In genomic region chr5:90930971-90931851, GRCm38 (mm10) we compare ENCODE assay signal across 8 mouse cellular contexts. TPM values are rescaled to one million over a fixed set of nuclear protein-coding genes. Genes with fewer than 3 reads are reported as not detected.
A peak's percentile ranks its signal among the peaks of the same experiment; 100 is the strongest.
DNase-seq lines count a peak whose midpoint lies in the region; ATAC-seq and TF ChIP-seq lines count a peak whose summit lies in the region.

Gene Mthfd2l (plus strand): TSS chr5:90931117.

- peak within 1 kb of the TSS; percentile 75 for H3K4me2 ChIP-seq in heart, embryonic 11.5 days
- H3K4me2 ChIP-seq in kidney, embryonic 15.5 days = peak within 1 kb of the TSS; percentile 62
- H3K4me2 ChIP-seq in liver, embryonic 11.5 days = peak within 1 kb of the TSS; percentile 74
- H3K4me2 ChIP-seq in myocyte (ENCODE audit: low read depth) = peak within 1 kb of the TSS; percentile 98

- DNase-seq in B cell, adult 2 months = peak; percentile 84
- peak; percentile 83 for DNase-seq in brain, adult 2 months (ENCODE audit: low read depth, low spot score)
- peak; percentile 86 for DNase-seq in liver, embryonic 11.5 days (ENCODE audit: low spot score)
- DNase-seq in spleen, postnatal 4 days (ENCODE audit: low spot score in 2 of 2) = peak; percentile 78 to 90

- peaks cover 13% of the 10 kb centered on the region for H3K4me1 ChIP-seq in erythroblast, embryonic 14.5 days (ENCODE audit: control insufficient read depth)
- H3K4me1 ChIP-seq in heart, embryonic 11.5 days (ENCODE audit: control insufficient read depth, insufficient read depth, low read length) = peaks cover 6% of the 10 kb centered on the region; the same call in 1 of the 2 replicates
- H3K4me1 ChIP-seq in kidney, embryonic 15.5 days = peaks cover 11% of the 10 kb centered on the region
- H3K4me1 ChIP-seq in liver, embryonic 11.5 days (replicated peaks; ENCODE audit: control insufficient read depth, insufficient read depth, low read length) = peaks cover 3% of the 10 kb centered on the region; the same call in 1 of the 2 replicates

- H3K9me3 ChIP-seq in erythroblast, embryonic 14.5 days (ENCODE audit: control insufficient read depth, low read length) = no peaks in the 10 kb centered on the region
- no peaks in the 10 kb centered on the region for H3K9me3 ChIP-seq in heart, embryonic 11.5 days (replicated peaks; ENCODE audit: control insufficient read depth, low read length)
- no peaks in the 10 kb centered on the region for H3K9me3 ChIP-seq in kidney, embryonic 15.5 days (replicated peaks)
- no peaks in the 10 kb centered on the region for H3K9me3 ChIP-seq in liver, embryonic 11.5 days (ENCODE audit: control insufficient read depth, low read length)

- no peaks in the 10 kb centered on the region; the same call in 1 of the 2 replicates for H3K27me3 ChIP-seq in erythroblast, embryonic 14.5 days (ENCODE audit: control insufficient read depth)
- no peaks in the 10 kb centered on the region for H3K27me3 ChIP-seq in heart, embryonic 11.5 days (ENCODE audit: control insufficient read depth, insufficient read depth, low read length)
- H3K27me3 ChIP-seq in kidney, embryonic 15.5 days = no peaks in the 10 kb centered on the region
- H3K27me3 ChIP-seq in liver, embryonic 11.5 days (replicated peaks; ENCODE audit: control insufficient read depth, insufficient read depth, low read length) = no peaks in the 10 kb centered on the region
- H3K27me3 ChIP-seq in myocyte (ENCODE audit: control insufficient read depth, insufficient read depth, insufficient read length) = no peaks in the 10 kb centered on the region

- under 1% methylated on average over 74 of the region's 79 CpGs for WGBS in heart, embryonic 11.5 days (ENCODE audit: insufficient replicate concordance)
- WGBS in kidney, embryonic 15.5 days = under 1% methylated on average over 79 of the region's 79 CpGs
- WGBS in liver, embryonic 11.5 days = under 1% methylated on average over 76 of the region's 79 CpGs

- H3K4me3 ChIP-seq in erythroblast, embryonic 14.5 days (replicated peaks) = peak within 1 kb of the TSS; percentile 65
- peak within 1 kb of the TSS; percentile 79 for H3K4me3 ChIP-seq in heart, embryonic 11.5 days (ENCODE audit: low read depth, low read length)
- peak within 1 kb of the TSS; percentile 78 for H3K4me3 ChIP-seq in kidney, embryonic 15.5 days (replicated peaks)
- peak within 1 kb of the TSS; percentile 77 for H3K4me3 ChIP-seq in liver, embryonic 11.5 days (ENCODE audit: low read depth, low read length)
- peak within 1 kb of the TSS; percentile 47 for H3K4me3 ChIP-seq in myocyte

- H3K36me3 ChIP-seq in erythroblast, embryonic 14.5 days (ENCODE audit: control insufficient read depth) = no peaks in the 10 kb centered on the region
- H3K36me3 ChIP-seq in heart, embryonic 11.5 days (ENCODE audit: control insufficient read depth, insufficient read depth, low read length) = peaks cover 3% of the 10 kb centered on the region; the same call in 1 of the 2 replicates
- peaks cover 13% of the 10 kb centered on the region for H3K36me3 ChIP-seq in kidney, embryonic 15.5 days
- no peaks in the 10 kb centered on the region for H3K36me3 ChIP-seq in liver, embryonic 11.5 days (ENCODE audit: control insufficient read depth, insufficient read depth, low read length)
- peaks cover 10% of the 10 kb centered on the region for H3K36me3 ChIP-seq in myocyte (ENCODE audit: control insufficient read depth, insufficient read depth)

- H3K9ac ChIP-seq in heart, embryonic 11.5 days (ENCODE audit: low read depth, low read length) = peak within 1 kb of the TSS; percentile 95
- peak within 1 kb of the TSS; percentile 91 for H3K9ac ChIP-seq in kidney, embryonic 15.5 days
- peak within 1 kb of the TSS; percentile 88 for H3K9ac ChIP-seq in liver, embryonic 11.5 days (ENCODE audit: low read depth, low read length)

- peak; percentile 99 for ATAC-seq in heart, embryonic 11.5 days (replicated peaks; ENCODE audit: insufficient number of reproducible peaks, low FRiP score, low TSS enrichment)
- ATAC-seq in kidney, embryonic 15.5 days (replicated peaks; ENCODE audit: low FRiP score) = peak; percentile 99
- ATAC-seq in liver, embryonic 11.5 days (replicated peaks; ENCODE audit: low FRiP score) = peak; percentile 99

- peak within 1 kb of the TSS; percentile 94 for H3ac ChIP-seq in myocyte (ENCODE audit: control insufficient read depth, insufficient read length)

- peaks cover 30% of the 10 kb centered on the region for H3K79me2 ChIP-seq in myocyte (ENCODE audit: control insufficient read depth, insufficient read depth)

- peak; percentile 67 for TF ChIP-seq POLR2A in myocyte (IDR thresholded peaks at IDR 0.05; ENCODE audit: insufficient read length, low read depth)

- H3K27ac ChIP-seq in heart, embryonic 11.5 days (ENCODE audit: low read depth, low read length) = peak within 1 kb of the TSS; percentile 95
- H3K27ac ChIP-seq in kidney, embryonic 15.5 days = peak within 1 kb of the TSS; percentile 99
- peak within 1 kb of the TSS; percentile 87 for H3K27ac ChIP-seq in liver, embryonic 11.5 days (ENCODE audit: low read depth, low read length)

TF ChIP-seq in myocyte, 11 proteins besides CTCF, POLR2A, EP300 and RAD21:
- TF ChIP-seq TCF12 (IDR thresholded peaks at IDR 0.05; ENCODE audit: insufficient read depth, poor library complexity, severe bottlenecking) (no peak), MYOG (IDR thresholded peaks at IDR 0.05; ENCODE audit: control insufficient read depth in 1 of 3, insufficient read depth in 1 of 3, insufficient read length in 2 of 3, low read depth in 2 of 3) (peak in 1 of 3 experiments; percentile 12)

RNA-seq across cellular contexts. Expression of gene Mthfd2l, which starts in this region (rescaled TPM):
- 0.08 and 0.19 TPM in 2 replicates for polyA plus RNA-seq in erythroblast, embryonic 14.5 days (2012)
- 32.5 and 33.3 TPM in 2 replicates for polyA plus RNA-seq in heart, embryonic 11.5 days (2014; fragmentation: Nextera tagmentation; extraction: Ambion mirVana)
- 47.1 and 61.2 TPM in 2 replicates for polyA plus RNA-seq in kidney, embryonic 15.5 days (2015; fragmentation: Nextera tagmentation; extraction: Ambion mirVana)
- 22.4 and 23.1 TPM in 2 replicates for polyA plus RNA-seq in liver, embryonic 11.5 days (2014; fragmentation: Nextera tagmentation; extraction: Ambion mirVana)
- 11.9 TPM for polyA plus RNA-seq in myocyte (2012; fragmentation: generic; extraction: Trizol)

Comparison
In these comparisons a context has a peak if more than half of its experiments do, and no peak if none do; other contexts are left out.
1. Peak in every context shown above with its lines: DNase-seq, ATAC-seq, H3K4me3 ChIP-seq and H3K27ac ChIP-seq.
2. RNA of gene Mthfd2l (polyA plus RNA-seq): 47.1 to 61.2 TPM in kidney, embryonic 15.5 days, 32.5 to 33.3 TPM in heart, embryonic 11.5 days, 22.4 to 23.1 TPM in liver, embryonic 11.5 days and 11.9 TPM in myocyte (single experiment); 0.08 to 0.19 TPM in erythroblast, embryonic 14.5 days; every median in the first group is over 10 times any median in the second.